Mouse (Mus musculus): Measurements from ENCODE around the gene Hist1h3f. TPM values are rescaled to one million over a fixed set of nuclear protein-coding genes. Genes with fewer than 3 reads are reported as not detected.
"Not testable (repeated sequence)": the region's sequence is repeated elsewhere in the genome, so short reads cannot be mapped to it uniquely, and the experiment has no call there.

Hist1h3f gene
- total RNA-seq, 2 experiments from 2014 or later = 17.9 to 18.2 TPM

DNA sequence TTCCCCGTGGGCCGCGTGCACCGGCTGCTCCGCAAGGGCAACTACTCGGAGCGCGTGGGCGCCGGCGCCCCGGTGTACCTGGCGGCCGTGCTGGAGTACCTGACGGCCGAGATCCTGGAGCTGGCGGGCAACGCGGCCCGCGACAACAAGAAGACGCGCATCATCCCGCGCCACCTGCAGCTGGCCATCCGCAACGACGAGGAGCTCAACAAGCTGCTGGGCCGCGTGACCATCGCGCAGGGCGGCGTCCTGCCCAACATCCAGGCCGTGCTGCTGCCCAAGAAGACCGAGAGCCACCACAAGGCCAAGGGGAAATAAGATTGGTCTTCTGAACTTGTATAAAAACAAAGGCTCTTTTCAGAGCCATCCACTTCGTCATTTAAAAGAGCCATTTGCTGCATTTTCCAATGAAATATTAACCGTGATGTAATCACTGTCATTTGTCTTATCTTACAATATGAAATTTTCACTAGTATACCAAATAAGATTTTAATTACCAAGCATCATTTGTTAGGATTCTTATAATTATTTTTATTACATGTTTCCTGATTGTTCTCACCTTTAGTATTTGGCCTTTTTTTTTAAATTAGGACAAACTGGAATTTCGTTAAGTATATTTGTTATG lies 30.8 kb downstream of the Hist1h3f start:
- DNase-seq (ENCODE audit: low spot score in 2 of 2); intact Hi-C loops (cut with DNase I): not testable (repeated sequence)

DNA sequence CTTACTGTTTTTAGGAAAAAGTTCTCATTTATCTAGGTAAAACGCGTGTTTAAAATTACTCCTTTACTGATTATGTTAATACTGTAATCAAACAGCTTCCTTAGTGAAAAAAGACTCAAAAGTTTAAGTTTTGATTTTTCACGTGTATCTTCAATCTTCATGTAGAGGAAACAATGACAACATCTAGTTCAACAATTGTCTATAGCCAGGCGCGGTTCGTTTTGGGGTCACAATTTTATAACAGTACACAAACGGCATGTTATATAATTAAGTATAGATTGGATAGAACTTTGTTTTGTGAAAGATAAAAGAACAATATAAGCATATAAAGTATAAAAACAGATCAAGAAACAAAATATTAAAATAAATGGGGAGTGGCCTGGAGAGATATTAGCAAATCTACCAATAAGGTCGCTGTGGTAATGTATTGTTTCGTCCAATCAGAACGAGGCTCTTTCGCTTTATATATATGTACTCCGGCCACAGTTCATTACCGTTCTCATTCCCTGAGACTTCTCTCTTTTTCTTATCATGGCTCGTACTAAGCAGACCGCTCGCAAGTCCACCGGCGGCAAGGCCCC lies 31.5 kb downstream of the Hist1h3f start, which contains the start of gene Hist1h3d:
TSS of gene Hist1h3d (plus strand) at position 493 of the 581 bp plus-strand sequence.
- intact Hi-C loops (cut with DNase I) = no loop called here
- peak; percentile 49 to 73 for DNase-seq (ENCODE audit: low spot score in 2 of 2)

DNA sequence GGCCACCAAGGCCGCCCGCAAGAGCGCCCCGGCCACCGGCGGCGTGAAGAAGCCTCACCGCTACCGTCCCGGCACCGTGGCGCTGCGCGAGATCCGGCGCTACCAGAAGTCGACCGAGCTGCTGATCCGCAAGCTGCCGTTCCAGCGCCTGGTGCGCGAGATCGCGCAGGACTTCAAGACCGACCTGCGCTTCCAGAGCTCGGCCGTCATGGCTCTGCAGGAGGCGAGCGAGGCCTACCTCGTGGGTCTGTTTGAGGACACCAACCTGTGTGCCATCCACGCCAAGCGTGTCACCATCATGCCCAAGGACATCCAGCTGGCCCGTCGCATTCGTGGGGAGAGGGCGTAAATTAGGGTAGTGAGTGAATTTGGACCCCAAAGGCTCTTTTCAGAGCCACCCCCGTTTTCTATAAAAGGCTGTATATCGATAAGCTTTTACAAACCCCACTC lies 32.0 kb downstream of the Hist1h3f start:
- intact Hi-C loops (cut with DNase I) = not testable (repeated sequence)
- DNase-seq (ENCODE audit: low spot score in 2 of 2) = peak; percentile 24 to 38

DNA sequence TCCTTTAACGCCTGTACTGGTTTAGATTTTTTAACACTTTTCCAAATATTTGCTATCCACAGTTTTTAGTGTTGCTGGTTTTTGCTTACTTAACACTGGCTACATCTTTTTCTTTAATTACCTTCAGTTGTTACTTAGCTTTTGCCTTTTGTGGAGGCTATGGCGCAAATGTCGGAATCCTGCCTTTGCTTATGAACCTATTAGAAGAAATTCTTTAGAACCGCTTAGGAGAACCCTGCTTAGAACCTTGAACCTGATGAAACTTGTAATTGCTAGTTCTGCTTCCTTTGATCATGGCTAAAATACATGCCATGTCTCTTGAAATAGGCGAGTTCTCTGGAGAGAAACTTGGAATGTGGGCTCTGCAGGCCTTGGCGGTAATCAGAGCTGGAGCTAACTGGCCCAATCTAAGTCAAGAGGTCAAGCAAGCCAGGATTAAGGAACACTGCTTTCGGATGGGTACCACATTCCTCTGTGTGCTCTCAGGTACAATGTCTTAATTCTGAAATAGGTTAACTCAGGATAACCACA lies 32.6 kb downstream of the Hist1h3f start:
- intact Hi-C loops (cut with DNase I) = no loop called here
- no peak for DNase-seq (ENCODE audit: low spot score in 2 of 2)

DNA sequence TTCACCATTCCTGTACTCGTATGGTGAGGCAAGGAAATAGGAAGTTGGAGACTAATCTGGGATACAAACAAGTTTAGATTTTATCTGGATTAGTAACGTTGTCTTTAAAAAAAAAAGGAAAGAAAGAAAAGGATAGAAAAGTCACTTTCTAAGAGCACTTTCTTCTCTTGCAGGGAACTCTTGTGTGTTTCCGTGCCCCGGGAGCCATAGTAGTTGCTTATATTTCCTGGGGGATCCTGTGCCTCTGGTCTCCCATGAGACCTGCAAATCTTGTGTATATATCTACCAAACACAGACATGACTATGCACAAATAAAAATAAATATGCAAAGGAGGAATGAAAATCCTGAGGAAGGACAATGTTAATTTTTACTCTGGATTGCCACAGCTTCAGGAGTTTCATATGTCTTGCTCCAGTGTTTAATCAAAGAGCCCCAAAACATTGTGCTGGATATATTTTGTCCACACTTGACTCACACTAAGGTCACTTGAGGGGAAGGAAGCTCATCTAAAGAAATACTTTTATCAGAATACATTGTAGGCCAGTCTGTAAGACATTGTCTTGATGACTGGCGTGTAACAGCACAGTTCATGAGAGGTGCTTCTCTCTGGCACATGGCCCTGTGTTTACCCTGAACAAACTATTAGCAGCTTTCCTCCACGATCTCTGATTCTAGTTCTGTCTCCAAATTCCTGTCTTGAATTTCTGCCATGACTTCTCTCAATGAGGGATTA lies 33.2 kb downstream of the Hist1h3f start:
- DNase-seq (ENCODE audit: low spot score in 2 of 2) = no peak
- intact Hi-C loops (cut with DNase I) = no loop called here

DNA sequence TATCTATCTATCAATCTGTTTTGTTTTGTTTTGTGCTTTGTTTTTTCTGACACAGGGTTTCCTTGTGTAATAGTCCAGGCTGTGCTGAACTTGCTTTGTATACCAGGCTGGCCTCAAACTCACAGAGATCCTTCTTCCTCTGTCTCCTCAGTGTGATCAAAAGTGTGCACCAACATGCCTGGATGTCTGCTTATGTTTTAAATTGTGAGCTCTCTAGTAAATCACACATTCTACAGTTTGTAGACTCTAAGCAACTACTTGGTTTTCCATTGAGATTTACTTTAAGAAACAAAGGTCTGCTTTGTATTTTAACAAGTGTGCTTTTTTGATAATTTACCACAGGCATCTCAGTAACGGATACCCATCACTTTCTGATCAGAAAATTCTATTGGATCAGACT lies 34.0 kb downstream of the Hist1h3f start:
- intact Hi-C loops (cut with DNase I) = no loop called here
- no peak for DNase-seq (ENCODE audit: low spot score in 2 of 2)

DNA sequence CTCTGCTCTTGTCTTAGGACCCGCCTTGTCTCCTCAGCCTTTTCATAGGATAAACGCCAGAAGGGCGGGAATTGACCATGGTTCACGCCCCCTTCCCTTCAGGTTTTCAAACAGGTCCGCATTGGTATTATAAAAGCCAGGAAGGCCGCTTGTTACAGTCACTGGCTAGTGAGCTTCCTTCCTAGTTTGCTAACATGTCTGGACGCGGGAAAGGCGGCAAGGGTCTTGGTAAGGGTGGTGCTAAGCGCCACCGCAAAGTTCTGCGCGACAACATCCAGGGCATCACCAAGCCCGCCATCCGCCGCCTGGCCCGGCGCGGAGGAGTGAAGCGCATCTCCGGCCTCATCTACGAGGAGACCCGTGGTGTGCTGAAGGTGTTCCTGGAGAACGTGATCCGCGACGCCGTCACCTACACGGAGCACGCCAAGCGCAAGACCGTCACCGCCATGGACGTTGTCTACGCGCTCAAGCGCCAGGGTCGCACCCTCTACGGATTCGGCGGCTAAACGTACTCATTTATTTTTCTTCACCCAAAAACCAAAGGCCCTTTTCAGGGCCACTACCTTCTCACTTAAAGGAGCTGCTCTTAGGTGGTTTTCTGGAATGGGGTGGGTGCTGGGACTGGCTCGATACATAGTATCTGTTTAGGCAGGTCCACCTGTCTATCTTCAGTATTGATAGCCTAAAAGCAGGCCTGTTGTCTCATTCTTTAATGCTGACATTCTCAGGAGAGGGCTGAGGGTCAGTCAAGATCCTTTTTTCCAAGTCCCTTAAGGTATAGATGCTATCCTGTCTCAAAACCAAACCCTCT lies 37.8 kb downstream of the Hist1h3f start, which contains the start of gene Hist1h4d:
TSS of gene Hist1h4d (plus strand) at position 191 of the 811 bp plus-strand sequence.
- intact Hi-C loops (cut with DNase I) = loop anchor here (5.0 kb wide), 2 partner anchors 49 to 161 kb away; partner anchors contain the start of genes Hist1h2af and Hist1h4h

DNA sequence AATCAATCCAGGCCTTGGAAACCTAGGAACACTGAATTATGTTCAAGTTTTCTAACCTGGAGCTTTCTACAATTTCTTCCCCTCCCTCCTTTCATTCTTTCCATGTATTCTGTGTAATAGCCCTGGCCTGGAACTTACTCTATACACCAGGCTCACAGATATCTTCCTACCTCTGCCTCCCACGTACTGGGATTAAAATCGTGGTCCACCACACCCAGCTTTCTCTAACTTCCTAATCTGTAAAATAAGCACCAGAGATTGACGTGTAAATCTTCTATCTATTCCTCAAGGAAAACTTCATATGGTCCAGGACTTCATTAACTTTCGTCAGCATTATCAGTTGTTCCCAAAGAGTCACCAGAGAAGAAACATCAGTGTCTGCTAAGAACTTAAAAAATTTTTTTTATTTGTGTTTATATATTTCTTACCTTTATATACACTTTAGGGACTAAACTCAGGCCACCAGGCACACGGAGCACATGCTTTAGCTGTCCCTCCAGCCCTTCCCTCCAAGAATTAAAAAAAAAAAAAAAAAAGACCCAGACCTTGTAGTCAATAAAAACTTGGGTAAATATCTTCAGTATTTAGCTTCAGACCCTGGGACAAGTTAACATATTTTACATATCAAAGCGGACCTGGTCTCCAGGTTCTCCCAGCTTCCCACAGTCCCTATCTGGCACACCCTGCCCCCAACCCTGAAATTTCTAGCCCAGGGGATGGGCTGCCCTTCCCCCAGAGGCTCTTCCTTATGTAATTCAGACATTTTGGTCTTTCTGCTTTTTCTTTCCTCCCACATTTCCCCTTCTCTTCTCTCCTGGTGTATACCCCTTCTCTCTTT lies 38.6 kb downstream of the Hist1h3f start:
- DNase-seq (ENCODE audit: low spot score in 2 of 2) = no peak
- intact Hi-C loops (cut with DNase I) = loop anchor here (5.0 kb wide), 2 partner anchors 50 to 160 kb away; partner anchors contain the start of genes Hist1h2af and Hist1h4h

More for the DNA sequence above, 37.8 kb downstream of the Hist1h3f start, which contains the start of gene Hist1h4d:
- peak; percentile 98 for DNase-seq (ENCODE audit: low spot score in 2 of 2)

DNA sequence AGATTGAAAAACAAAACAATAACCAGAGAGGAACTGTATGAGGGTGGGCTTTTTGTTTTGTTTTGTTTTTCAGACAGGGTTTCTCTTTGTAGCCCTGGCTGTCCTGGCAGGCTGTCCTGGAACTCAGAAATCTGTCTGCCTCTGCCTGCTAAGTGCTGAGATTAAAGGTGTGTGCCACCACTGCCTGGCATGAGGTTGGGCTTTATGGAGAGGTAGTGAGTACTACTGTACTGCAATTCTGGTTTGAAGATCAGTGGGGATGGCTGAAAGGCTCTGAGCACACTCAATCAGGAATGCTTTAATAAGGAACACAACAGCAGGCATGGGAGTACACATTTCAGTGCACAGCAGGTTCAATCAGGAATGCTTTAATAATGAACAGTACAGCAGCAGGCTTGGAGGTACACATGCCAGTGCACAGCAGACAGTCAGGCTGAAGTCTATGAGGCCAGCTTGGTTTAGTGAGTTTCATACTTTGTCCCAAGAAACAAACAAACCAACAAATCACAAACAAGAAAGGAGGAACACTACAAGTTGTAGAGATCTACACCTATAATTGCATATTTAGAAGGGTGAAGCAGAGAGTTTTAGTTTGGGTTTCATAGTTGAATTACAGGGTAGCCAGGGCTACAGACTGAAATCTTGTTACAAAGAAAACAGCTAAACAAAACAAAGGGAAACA lies 39.7 kb downstream of the Hist1h3f start:
- DNase-seq (ENCODE audit: low spot score in 2 of 2) = no peak
- intact Hi-C loops (cut with DNase I) = loop anchor here (5.0 kb wide), 2 partner anchors 51 to 159 kb away; partner anchors contain the start of genes Hist1h2af and Hist1h4h

DNA sequence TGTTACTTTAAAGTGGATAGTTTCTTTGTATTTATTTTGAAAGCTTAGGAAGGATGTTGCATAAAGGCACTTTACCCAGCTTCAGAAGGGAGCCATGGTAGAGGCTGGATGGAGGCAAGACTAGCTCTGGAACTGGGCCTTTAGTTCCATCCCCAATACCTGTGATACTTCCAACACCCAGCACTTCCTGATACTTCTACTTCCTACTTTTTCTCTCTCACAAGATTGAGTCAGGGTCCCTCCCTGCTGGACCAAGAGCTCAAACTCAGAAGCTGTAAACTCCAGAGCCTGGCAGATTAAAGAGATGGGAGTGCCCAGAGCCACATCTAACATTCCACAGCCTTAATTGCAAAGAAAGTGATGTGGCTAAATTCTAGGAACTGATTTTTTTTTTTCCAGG lies 40.5 kb downstream of the Hist1h3f start:
- no peak for DNase-seq (ENCODE audit: low spot score in 2 of 2)

DNA sequence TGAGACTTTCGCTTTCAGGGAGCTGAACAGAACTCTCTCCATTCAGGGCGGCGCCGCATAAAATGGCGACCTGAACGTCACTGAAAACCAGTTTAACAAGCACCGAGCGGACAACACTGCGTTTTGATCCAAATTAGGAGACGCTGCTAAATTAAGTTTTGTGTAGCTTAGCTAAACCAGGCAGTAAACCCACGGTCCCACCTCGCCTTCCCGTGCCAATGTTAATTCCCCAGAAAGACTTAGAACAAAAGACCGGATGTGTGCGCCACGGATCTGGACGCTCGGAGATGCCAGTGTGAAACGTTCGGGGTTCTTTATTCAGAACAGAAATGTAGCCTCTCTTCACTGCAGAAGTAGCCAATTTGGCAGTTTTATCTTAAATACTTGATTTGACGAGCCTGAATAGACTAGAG lies 41.2 kb downstream of the Hist1h3f start:
- intact Hi-C loops (cut with DNase I) = loop anchor here (1.0 to 5.0 kb wide), 3 partner anchors 37 to 112 kb away; partner anchors contain the start of genes Hist1h1e, Hist1h2ac, Hist1h2bc and Hist1h2be
- peak; percentile 76 to 77 for DNase-seq (ENCODE audit: low spot score in 2 of 2)

More for the DNA sequence above, 40.5 kb downstream of the Hist1h3f start:
- intact Hi-C loops (cut with DNase I) = loop anchor here (5.0 kb wide), 2 partner anchors 52 to 158 kb away; partner anchors contain the start of genes Hist1h2af and Hist1h4h

DNA sequence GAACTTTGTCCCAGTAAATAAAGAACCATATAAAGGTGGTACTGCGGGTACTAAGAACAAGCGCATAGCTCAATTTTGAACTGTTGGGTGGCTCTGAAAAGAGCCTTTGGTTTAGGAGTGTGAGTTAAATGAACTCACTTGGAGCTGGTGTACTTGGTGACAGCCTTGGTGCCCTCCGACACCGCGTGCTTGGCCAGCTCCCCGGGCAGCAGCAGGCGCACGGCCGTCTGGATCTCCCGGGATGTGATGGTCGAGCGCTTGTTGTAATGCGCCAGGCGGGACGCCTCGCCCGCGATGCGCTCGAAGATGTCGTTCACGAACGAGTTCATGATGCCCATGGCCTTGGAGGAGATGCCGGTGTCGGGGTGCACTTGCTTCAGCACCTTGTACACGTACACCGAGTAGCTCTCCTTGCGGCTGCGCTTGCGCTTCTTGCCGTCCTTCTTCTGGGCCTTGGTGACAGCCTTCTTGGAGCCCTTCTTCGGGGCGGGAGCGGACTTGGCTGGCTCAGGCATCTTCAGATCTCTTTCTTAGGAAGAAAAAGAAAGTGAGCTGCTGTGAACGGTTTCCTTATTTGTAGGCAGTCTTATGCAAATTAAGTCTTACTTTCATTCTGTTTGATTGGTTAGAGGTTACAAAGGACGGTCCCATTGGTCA lies 41.7 kb downstream of the Hist1h3f start:
- intact Hi-C loops (cut with DNase I) = loop anchor here (1.0 to 5.0 kb wide), 3 partner anchors 37 to 112 kb away; partner anchors contain the start of genes Hist1h1e, Hist1h2ac, Hist1h2bc and Hist1h2be
- peak; percentile 67 for DNase-seq (ENCODE audit: low spot score in 2 of 2)

DNA sequence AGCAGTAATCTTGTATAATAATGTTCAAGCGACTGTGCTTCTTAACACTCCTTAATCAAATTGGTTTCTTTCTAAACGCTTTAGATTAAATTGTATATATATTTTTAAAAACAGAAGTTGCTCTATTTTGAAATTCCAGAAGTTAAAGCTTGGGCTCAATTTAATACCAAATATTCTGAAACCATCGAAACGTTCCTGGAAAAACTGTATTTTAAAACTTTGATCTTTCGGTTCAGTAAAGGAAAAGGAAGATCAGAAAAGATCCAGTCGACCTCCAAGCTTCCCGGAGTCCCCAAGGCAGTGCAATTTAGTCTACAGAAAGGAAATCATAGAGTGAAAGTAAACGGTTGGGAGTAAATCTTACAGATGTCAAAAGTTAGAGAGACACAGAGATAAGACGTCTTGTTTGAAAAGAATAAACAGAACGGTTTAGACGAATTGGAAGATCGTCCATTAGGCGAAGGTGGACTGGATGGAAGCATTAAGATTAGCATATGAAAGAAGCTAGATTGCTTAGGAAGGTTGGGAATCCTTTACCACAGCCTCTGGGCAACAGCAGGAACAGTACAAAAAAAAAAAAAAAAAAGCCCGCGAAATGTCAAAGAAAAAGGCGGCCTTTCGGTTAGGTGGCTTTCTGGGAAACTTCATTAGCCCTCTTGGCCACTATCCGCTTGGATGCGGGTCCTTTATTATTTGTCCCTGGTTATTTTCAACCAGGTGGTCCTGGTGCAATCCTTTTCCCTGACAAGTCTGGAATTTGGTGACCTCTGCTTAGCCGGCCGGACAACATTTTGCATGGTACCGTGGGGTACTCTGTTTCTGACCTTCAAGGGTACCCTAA lies 42.5 kb downstream of the Hist1h3f start:
- intact Hi-C loops (cut with DNase I) = loop anchor here (5.0 kb wide), 2 partner anchors 36 to 96 kb away; partner anchors contain the start of genes Hist1h1e, Hist1h2ac, Hist1h2bc and Hist1h2be
- no peak for DNase-seq (ENCODE audit: low spot score in 2 of 2)

DNA sequence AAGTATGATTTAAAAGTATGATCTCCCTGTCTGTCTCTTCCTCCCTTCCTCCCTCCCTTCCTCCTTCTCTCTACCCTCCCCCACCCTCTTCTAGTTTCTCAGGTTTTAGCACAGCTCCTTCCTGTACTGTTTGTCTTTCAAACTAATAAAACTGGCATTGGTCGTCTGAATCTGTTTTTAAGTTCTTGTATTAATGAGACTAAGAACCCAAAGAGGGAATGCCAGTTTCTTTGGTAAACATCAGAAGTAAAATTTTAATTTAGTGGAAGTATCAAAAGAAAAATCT lies 43.0 kb downstream of the Hist1h3f start:
- DNase-seq (ENCODE audit: low spot score in 2 of 2) = no peak
- intact Hi-C loops (cut with DNase I) = loop anchor here (5.0 kb wide), 2 partner anchors 35 to 95 kb away; partner anchors contain the start of genes Hist1h1e, Hist1h2ac, Hist1h2bc and Hist1h2be

DNA sequence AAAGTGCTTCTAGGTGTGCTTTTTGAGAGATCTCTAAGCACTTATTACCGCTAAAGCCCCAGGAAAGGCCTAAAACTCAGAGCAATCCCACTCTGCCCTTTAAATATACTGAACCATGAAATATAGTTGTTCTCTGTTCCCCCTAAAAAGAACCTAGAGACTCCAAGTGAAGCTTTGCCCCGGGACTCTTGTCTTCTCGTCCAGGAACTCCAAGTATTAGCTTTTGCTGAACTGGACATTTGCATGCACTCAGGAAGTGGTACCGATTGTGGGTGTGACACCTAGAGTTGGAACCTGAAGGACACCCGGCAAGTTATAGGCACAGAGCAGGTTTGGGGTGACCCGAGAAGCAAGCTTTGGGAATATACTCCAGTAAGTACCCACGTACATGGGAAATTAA lies 47.4 kb downstream of the Hist1h3f start:
- DNase-seq (ENCODE audit: low spot score in 2 of 2) = no peak
- intact Hi-C loops (cut with DNase I) = no loop called here

DNA sequence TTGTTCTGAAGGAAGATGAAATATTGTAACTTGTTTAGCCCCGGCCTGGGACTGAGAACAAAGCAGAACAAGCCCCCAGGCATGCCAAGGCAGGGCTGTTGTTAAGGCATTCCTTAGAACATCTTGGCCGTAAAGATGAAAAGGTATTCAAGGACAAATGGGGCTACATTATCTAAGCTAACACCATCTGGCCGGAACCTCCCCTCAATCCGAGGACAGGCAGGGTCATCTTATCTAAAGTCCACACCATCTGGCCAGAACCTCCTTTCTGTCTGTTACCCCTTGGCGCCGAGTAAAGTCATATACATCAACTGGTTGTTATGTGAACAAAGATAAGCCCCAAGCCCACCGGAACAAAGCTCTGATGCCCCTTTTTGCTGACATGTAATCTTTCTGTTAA lies 48.0 kb downstream of the Hist1h3f start:
- intact Hi-C loops (cut with DNase I); DNase-seq (ENCODE audit: low spot score in 2 of 2): not testable (repeated sequence)
